Mouse (Mus musculus): ENCODE measurements around the gene Obsl1.

Gene Obsl1

DNA sequence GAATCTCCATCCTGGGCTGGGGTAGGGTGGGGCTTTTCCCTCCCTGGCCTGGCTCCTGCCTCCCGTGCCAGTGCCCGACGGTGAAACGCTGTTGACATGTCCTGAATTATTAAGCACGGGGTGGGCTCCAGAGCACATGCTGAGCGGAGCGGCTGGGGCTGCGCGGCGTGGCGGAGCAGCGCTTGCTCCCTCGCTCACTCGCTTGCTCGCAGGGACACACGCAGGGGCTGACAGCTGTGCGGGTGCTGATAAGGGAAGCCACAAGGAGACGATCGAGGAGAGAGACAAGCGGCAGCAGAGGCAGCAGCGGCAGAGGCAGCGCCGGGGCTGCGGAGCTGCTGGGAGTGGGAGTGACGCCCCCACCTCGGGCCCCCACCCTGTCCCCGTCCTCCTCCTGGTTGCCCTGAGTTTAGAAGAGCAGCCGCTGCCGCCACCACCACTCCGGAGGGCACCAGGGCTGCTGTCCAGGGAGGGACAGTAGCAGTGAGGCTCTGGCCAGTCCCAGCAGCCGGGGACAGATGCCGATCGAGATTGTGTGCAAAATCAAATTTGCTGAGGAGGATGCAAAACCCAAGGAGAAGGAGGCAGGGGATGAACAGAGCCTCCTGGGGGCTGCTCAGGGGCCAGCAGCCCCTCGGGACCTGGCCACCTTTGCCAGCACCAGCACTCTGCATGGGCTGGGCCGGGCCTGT is 55.8 kb downstream of the Obsl1 start, which contains the start of gene Asic4:
Gene Asic4, plus strand, starts transcription at position 123 of the 692 bp plus-strand sequence.
- no peak for DNase-seq

DNA sequence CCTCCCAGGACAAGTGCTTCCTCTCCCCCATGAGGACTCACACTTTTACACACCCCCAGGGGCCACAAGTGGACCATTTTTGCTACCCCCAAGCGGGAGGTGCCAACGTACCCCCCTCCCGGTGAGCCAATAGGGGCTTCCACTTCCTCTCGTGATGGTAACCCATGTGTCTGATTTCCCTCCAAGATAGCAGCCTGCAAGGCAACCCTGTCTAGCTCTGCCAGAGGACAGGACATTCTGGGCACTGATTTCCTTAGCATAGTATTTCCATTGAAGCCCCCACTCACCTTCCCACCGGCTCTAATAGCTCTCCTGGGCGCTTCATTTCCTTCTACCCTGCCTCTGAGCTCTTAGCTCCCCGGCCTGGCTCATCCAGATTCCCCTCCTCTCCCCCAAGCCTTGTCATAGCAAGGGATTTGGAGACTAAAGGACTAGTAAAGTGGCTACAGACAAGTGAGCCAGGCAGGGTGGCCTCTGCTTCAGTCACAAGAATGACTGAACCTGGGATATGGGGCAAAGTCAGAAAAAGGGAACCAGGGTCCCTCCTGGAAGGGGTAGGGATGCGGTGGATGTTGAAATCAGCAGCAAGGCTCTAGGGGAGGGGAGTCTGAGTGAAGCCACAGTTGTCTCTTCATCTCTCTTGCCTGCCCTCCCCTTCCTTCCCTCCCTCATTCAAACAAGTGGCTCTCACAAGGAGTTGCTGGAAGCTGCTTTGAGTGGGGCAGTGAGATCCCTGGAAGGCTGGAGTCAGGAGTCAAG is 56.7 kb downstream of the Obsl1 start:
- no peak for DNase-seq

DNA sequence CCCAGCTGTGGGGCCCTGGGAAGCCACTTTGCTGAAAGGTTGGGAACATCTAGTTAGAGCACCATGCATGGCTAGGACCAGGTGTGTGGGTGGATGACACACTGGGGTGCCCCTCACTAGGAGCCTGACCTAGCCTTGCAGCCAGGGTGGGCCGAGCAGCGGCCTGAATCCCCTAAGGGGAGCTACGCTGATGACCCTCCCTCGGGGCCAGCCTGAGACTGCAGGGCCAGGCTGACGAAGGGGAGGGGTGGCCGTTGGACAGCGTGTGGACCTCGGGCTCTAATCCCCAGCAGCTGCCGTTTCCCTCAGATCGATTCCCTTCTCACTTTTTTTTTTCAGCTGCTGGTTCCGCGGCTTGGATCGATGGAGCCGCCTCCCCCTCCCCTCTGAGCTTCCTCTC is 57.3 kb downstream of the Obsl1 start:
- no peak for DNase-seq

DNA sequence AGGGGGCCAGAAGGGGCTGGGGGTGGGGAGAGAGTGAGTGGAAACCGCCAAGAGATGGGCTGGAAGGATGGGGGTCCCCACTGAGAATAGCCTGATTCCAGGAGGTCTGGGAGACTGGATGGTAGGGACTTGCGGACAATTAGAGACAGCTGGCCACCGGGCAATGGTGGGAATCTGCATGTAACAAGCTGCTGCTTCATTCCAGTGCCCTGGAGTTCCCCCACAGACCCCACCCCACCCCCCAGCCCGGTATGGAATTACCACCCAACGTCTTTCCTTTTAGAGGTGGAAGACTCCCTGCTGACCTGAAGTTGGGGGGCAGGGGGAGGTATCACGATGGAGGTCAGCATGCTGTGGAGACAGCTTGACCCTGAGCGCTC is 58.2 kb downstream of the Obsl1 start:
- DNase-seq = no peak

DNA sequence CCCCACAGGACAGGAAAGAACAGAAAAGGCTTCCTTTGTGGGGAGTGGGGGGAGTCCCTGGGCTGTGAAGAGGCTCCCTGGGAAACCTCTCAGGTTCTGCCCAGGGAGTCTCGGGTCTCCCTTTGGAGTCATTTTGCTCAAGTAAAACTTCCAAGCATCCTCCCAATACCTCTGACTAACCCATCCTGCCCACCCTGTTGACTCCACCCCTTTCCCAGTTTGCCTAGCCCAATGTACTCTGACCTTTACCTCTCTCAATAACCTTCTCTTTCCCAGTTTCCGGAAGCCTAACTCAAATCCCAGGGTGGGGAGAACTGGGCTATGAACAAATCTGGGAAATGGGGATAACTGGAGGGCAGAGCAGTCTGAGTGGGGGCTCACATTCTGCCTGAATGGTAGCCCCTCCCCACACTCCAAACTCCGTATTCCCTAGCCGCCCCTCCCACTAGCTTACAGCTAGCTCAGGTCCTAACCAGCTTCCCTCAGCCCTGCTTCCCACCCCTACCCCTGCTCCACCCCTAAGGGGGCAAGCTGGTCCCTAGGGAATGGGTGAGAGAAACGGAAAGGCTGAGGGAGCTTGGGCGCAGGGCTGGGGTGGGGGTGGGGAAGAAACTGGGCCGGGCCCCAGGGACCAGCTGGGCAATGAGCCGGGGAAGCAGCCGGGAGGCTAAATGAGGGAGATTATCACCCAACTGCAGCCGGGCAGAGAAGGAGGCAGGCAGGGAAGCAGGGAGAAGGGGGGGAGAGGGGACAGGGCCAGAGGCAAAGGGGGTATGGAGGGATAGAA is 58.8 kb downstream of the Obsl1 start:
- no peak for DNase-seq

DNA sequence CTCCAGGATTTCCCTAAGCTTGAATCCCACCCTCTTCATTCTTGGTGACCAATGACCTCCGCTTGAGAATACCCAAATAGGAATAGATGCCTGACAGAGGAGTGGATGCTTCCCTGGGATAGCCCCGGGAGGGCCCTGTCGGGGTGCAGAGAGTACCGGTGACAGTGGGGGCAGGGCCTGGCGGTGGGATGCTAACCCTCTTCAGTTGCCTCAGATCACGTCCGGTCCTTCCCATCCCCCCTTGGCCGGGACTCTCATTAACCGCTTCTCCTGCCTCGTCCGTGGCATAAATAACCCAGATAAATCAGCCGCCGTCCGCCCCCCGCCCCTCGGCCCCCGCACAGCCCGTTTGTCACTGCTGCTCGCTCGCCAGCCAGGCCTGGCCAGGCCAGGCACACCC is 59.6 kb downstream of the Obsl1 start:
- DNase-seq = no peak

DNA sequence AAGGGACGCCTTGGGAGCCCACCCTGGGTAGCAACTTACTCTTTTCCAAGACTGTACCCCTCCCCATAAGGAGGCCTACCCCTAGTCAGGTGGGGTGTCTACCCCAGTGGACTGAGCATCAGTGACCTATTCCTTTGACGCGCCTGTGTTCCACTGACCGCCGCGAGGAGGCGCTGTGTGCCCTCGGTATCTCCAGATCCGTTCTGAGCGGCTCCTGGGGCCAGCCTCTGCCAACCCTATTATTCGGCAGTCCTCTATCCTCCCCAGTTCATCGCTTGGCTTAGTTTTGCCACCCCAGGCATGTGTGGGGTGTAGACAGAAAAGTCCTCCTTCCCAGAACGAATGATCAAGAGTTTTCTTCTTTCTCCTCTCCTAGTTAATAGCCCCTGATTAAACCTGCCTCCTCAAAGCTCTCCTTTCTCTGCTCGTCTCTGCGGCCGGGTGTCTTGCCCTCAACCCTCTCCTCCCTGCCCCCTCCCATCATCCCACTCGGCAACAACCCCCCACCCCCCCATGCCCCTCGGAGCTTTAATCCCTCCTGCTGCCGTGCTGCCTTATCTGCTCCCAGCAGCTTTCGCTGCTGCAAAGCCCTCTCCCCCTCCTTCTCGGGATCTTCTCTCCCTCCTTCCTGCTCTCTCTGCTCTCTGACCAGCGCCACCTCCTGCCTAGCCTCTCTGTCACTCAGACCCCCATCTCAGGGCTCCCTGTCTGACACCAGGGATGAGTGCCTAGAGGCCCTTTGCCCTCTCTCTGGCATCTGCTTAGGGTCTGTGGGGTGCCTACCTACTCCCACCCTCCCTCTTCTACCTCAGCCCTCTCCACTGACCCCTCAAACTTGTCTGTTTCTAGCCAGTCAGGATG is 60.3 kb downstream of the Obsl1 start:
- peak; percentile 89 to 91 for DNase-seq

DNA sequence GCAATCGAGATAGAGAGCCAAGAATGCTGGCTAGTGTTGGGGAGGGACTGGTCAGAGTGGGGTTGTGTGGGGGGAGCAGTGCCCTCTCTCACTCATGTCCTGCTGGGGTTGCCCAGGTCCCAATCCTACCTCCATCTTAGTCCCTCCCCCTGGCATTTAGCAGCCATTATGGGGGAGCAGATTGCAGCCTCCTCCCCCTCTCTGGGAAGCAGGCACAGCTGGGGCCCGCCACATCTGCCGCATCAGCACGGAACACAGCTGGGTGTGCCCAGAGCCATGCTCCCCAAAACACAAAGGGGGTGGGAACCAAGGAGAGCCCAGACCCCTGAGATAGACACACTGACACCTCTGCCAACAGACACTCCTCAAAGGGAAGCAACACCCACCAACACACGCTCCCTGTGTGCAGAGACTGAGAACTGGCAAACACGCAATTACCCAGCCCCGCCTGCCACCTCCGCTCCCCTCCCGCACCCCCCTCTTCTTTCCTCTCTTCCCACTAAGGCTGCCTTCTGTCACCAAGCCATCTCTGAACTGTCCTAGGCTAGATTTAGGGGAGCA is 61.0 kb downstream of the Obsl1 start:
- DNase-seq = peak; percentile 51 to 57

DNA sequence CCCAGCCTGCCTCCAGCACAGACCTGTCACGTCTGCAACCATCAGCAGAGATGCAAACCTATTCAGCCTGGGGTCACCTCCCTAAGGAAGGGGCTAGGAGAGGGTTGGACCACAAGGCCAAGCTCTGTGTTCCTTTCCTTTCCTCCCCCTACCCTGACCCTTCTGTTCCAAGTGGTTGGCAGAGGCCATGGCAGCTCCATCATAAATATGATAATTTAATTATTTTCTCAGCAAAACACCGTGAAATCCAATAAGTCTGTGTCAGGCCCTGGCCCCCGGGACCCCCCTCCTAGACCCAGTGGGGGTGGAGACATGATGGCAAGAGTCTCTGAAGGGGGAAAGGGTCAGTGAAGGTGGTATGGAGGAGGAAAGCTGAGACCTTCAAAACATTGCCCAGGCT is 62.0 kb downstream of the Obsl1 start:
- DNase-seq = peak in 1 of 2 experiments; percentile 45

DNA sequence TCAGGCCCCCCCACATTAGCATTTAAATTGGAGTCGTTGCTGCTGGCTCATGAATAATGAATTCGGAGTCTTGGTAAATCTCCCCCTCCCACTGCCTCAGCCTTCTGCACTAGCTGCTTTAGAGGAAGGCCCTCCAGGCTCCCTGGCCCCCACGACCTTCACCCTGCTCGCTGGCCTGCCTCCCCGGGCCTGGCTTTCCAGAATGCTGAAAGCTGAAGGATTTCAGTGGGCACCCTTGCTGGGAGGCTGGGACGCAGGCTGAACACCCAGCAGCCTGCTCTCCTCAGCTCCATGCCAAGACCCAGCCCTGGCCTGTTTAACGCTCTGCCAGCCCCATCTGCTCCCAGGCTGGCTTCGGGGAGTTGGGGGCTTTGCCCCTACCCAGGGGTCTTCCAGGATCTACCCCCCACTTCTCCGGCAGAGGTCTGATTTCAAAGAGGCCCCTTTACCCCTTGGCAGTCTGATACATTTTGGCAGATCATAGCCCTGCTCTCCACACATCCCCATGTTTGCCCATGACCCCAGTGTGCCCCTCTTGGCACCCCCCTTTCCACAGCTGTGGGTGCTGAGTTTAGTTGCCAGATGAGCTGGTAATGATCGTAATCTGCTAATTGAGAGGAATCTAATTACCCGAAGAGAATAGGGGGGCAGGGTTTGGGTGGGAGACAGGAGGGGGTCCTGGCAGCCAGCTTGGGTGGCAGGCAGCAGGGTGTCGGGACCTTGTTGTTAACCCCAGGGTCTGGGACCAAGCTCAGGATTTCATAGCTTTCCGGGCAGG is 62.8 kb downstream of the Obsl1 start:
- peak; percentile 71 to 74 for DNase-seq

DNA sequence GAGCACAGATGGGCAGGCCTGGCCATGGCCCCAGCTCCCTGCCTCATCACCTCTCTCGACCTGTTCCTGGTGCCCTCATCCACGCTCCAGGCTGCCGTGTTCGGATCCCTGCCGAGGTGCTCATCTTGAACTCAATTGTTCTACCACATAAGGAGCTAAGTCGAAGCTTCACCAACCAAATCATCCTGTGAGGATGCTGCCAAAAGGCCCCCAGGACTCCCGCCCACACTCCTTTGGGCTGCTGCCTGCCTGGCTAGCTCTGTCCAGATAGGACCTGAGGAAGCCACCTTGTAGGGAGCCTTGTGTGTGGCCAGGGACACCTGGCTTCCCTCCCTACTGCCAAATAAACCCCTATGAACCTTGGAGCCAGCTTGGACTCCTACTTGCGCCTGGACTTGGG is 63.4 kb downstream of the Obsl1 start:
- peak; percentile 88 to 91 for DNase-seq

DNA sequence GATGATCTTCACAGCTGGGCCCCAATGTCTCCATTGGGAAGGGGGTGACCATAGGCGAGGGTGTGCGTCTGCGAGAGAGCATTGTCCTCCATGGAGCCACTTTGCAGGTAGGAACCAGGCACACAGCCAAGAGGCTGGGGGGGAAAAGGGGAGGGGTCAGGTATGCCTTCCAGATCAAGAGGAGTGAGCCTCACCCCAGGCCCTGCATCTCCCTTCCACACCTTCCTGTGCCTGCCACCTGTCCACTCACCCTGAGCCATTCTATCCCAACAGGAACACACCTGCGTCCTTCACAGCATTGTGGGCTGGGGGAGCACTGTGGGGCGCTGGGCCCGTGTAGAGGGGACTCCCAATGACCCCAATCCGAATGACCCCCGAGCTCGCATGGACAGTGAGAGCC is 64.1 kb downstream of the Obsl1 start:
- peak; percentile 67 to 71 for DNase-seq

DNA sequence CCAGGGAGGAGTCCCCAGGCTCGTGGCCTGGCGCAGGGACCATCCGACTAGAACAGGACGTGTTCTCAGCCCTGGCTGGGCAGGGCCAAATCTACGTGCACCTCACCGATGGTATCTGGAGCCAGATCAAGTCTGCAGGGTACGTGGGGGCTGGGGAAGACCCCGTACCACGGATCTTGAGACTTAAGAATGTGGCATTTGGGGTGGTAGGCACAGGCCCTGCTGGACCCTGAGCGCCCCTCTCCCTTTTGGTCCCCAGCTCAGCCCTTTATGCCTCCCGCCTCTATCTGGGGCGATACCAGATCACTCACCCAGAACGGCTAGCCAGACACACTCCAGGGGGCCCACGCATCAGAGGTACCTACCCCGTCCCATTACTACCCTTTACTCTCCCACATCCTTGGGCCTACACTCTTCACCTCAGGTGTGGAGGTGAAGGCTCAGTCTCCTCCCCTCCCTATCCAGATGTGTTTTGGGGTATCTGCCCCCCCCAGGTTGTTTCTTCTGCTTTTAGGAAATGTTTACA is 64.7 kb downstream of the Obsl1 start:
- DNase-seq = peak in 1 of 2 experiments; percentile 49

DNA sequence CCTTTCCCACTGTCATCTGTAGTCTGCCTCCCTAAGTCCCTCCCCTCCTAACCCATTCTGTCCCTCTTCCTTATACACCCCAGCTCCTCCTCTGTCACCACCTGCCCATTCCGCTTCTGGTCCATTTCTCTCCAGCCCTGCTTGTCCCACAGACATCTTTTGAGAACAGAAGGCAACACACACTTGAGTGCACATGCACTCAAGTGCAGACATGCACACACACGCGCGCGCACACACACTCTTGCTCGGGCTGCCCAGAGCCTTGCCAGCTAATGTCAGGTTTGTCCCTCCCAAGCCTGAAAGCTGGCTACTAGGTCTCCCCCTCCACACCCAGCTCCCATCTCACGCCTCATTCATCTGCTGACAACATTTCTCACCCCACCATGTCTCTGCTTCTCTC is 65.6 kb downstream of the Obsl1 start:
- peak; percentile 56 to 61 for DNase-seq

DNA sequence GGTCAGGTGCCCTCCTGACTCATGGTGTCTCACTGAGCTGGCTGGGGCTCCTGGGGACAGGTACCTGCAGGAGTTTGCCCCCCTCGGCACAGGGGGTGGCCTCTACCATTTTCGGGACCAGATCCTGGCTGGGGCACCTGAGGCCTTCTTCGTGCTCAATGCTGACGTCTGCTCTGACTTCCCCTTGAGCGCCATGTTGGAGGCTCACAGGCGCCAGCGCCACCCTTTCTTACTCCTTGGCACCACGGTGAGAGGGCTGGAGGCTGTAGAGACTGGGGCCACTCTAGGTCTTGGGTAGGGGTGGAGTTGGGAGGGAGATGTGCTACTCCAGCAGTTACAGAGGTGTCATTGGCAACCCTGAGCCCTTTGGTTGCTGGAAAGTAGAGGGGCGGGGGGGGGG is 67.5 kb downstream of the Obsl1 start:
- DNase-seq = no peak

DNA sequence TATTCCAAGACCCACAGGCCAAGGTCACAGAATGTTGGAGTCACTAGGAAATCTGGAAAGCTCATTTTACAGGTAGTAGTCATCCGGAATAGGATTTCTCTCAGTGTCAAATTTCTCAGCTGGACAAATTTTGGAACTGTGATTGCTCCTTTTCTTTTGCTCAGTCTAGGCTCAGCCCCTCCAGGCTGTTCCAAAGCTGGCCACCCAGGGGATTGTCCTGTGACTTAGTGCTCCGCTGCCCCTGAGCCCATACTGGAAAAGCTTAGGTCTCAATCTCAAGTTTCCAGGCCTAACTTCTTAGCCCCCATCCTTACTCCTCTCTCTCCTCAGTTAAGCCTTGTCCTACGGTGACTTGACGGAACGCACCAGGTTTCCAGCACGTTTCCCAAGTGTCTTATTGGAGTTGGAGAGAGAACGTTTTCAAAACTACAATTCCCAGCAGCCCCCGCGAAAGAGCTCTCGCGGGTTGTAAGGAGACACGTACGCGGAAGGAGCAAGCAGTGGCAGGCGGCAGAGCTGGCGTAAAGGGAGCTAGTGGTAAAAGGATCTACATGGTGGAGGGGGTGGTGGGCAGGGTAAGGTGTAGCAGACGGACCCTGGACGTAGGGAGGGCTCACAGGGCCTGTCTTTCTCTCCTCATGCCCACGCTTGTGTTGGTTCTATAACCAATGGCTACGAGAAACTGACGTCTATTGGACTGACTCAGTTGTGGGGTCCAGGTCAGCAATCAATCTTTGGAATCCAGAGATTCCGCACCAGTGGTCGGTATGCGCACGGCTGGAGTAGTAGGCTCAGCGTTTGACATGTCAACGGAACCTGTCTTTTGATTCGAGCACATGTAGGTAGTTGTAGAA is 70.5 kb downstream of the Obsl1 start, which contains the start of gene Gmppa:
Gene Gmppa, plus strand, starts transcription at position 456 of the 854 bp plus-strand sequence.
- DNase-seq = peak; percentile 80 to 91
